Mouse (Mus musculus) liver, embryonic 14.5 days (tissue): ENCODE measurements at regions not wholly inside any gene's neighbourhood (a gene's known extent, or its start where the extent isn't known, plus 50 kb on each side); places are given as distances from the start of the nearest gene placed in this dataset.

ENCODE experiments used
- ATAC-seq: fragments of 200-750 bp; cut with Nextera tagmentation; 2 replicates; pipeline ENCODE4 v1.8.0; 2017; ENCODE audit warnings: moderate number of reproducible peaks, mild to moderate bottlenecking, moderate library complexity; ENCODE audit not compliant: insufficient read depth
- DNase-seq, 3 experiments: peaks; one replicate each; pipeline ENCODE4 v3.0.0-alpha.2; 2012 to 2013; ENCODE audit warnings: low read depth in 3 of 3, low spot score in 3 of 3
- H3K27ac ChIP-seq: fragments of 300-500 bp; sonication (generic); 2 replicates; pipeline ENCODE4 v1.5.1; 2014; ENCODE audit warnings: moderate library complexity, mild to moderate bottlenecking, control low read depth, inconsistent platforms
- H3K27me3 ChIP-seq: fragments of 300-500 bp; sonication (generic); 2 replicates; pipeline ENCODE4 v1.6.1; 2014; ENCODE audit warnings: mild to moderate bottlenecking, low read length, moderate library complexity; ENCODE audit not compliant: control insufficient read depth, insufficient read depth
- H3K36me3 ChIP-seq: fragments of 300-500 bp; sonication (generic); replicated peaks from 2 replicates; pipeline ENCODE4 v1.6.1; 2014; ENCODE audit warnings: low read depth; ENCODE audit not compliant: control insufficient read depth, insufficient read depth
- H3K4me1 ChIP-seq, 2 experiments: fragments of 200-500 bp in 1 of 2; fragments of 300-500 bp in 1 of 2; sonication (generic) in 1 of 2; replicated peaks; 2 replicates each; pipeline ENCODE4 v1.6.1; 2012 to 2014; ENCODE audit warnings: antibody characterized with exemption in 1 of 2, inconsistent platforms in 1 of 2, low read length in 1 of 2; ENCODE audit not compliant: control insufficient read depth in 2 of 2, insufficient read depth in 2 of 2
- H3K4me2 ChIP-seq: fragments of 300-500 bp; sonication (generic); 2 replicates; pipeline ENCODE4 v1.6.1; 2014; ENCODE audit warnings: low read depth, mild to moderate bottlenecking, control low read depth, moderate library complexity
- H3K4me3 ChIP-seq, 2 experiments: fragments of 200-500 bp in 1 of 2; fragments of 300-500 bp in 1 of 2; sonication (generic) in 1 of 2; 2 replicates each; pipeline ENCODE4 v1.5.1; 2012 to 2014; ENCODE audit warnings: low read depth in 2 of 2, low read length in 2 of 2, mild to moderate bottlenecking in 2 of 2, control low read depth in 1 of 2, inconsistent platforms in 1 of 2, moderate library complexity in 1 of 2; ENCODE audit not compliant: insufficient read depth in 1 of 2
- H3K9ac ChIP-seq: fragments of 300-500 bp; sonication (generic); replicated peaks from 2 replicates; pipeline ENCODE4 v1.6.1; 2014; ENCODE audit warnings: mild to moderate bottlenecking, control low read depth, moderate library complexity
- H3K9me3 ChIP-seq: fragments of 300-500 bp; sonication (generic); 2 replicates; pipeline ENCODE4 v1.6.1; 2016; ENCODE audit warnings: low read length, mixed read lengths; ENCODE audit not compliant: control insufficient read depth
- CTCF ChIP-seq: IDR thresholded peaks from 2 replicates; pipeline ENCODE4 v1.5.1; 2016; ENCODE audit warnings: antibody characterized with exemption, low read depth, control low read depth
- EP300 ChIP-seq: IDR thresholded peaks from 2 replicates; pipeline ENCODE4 v1.6.1; 2016; ENCODE audit warnings: antibody characterized with exemption, low read depth
- WGBS: fragments of 180-500 bp; shearing (Covaris S2); extraction: QIAGEN DNeasy Blood & Tissue Kit; methylation state at CpG from one replicate; pipeline ENCODE4 v1.1.7; 2014; ENCODE audit not compliant: insufficient replicate concordance; 5-methylcytosine and 5-hydroxymethylcytosine counted together

DNA sequence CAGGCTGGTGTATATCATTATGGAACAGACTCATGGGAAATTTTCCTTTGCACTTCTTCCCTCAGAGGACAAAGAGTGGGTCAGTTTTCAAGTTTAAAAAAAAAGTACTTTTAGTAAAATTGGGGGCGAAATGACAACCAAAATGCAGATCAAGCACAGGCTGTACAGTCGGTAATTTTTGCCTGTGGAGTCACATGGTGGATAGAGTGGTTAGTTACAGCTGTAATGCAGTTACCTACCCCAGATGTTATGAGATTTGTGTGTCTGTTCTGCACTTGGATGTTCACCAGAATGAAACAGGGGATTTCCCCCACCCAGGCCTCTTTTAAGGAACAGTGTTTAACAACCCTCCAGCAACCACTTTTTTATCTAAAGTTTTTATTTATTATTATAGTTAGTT, 148.3 kb upstream of the Ferd3l start:
- Histone ChIP-seq H3K27me3 (no peaks in the 10 kb centered on the region), H3K4me2 (no peak overlapping the region), H3K27ac (no peak overlapping the region), H3K9me3 (no peaks in the 10 kb centered on the region), H3K4me3 (no peak overlapping the region), H3K36me3 (no peaks in the 10 kb centered on the region), H3K9ac (no peak overlapping the region), H3K4me1 (no peaks in the 10 kb centered on the region)
- DNase-seq = no peak
- TF ChIP-seq EP300 (no peak), CTCF (no peak)
- 58% methylated on average over 2 of the region's 2 CpGs for WGBS
- no peak for ATAC-seq

DNA sequence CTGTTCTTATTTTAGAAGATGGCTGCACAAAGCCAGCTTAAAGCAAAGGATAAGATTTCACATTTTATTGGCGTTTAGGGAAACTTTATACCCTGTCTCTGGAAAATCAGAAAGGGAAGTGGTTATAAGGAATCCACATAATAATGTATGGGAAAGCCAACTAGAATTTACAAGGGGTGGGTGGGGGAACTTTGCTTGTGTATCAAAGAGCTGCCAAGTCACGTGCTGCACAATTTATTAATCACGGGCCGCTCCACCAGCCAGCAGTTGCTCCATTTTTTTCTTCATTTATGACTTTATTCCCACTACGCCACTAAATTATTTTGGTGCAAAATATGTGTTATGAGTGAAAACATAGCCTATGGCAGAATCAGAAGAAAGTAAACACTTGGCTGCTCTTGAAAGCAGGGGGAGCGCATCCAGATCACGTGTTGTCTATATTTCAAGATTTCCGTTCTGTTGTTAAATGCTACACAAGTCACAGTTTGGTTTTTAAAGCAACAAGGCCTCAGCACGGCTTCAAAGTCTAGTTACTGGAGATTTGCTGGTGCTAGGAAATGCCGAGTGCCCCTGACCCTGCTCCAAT, 123.9 kb upstream of the Ferd3l start:
- ATAC-seq (no peak), DNase-seq (no peak)
- no peaks in the 10 kb centered on the region for H3K27me3 ChIP-seq
- no peak overlapping the region for H3K4me2 ChIP-seq
- H3K4me3 ChIP-seq = no peak overlapping the region
- no peak overlapping the region for H3K9ac ChIP-seq
- no peak for TF ChIP-seq CTCF
- TF ChIP-seq EP300 = no peak
- no peaks in the 10 kb centered on the region for H3K9me3 ChIP-seq
- no peak overlapping the region for H3K27ac ChIP-seq
- H3K4me1 ChIP-seq = no peaks in the 10 kb centered on the region
- 64% methylated on average over 10 of the region's 10 CpGs for whole genome bisulfite sequencing
- H3K36me3 ChIP-seq = no peaks in the 10 kb centered on the region

DNA sequence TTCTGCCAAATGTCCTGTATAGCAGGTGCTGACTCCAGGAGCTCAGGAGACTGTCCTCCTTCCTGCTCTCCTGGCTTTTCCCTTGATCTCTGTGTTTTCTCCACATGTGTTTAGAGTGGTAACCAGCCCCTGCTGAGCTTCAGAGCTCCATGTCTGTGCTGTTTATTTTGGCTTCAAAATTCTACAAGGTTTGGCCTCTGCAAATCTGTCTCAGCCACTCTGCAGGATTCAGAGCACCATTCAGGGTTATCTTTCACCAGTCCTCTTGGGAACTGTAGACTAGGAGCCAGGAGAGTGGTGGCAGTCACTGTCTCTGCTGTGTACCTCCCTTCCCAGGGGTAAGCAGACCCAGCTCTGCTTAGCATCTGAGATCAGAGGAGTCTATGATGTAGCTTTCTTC, 102.7 kb upstream of the Ferd3l start:
- H3K27me3 ChIP-seq = no peaks in the 10 kb centered on the region
- no peak overlapping the region for H3K27ac ChIP-seq
- H3K36me3 ChIP-seq = no peaks in the 10 kb centered on the region
- TF ChIP-seq CTCF (no peak), EP300 (no peak)
- H3K4me2 ChIP-seq = no peak overlapping the region
- no peak for ATAC-seq
- H3K4me3 ChIP-seq = no peak overlapping the region
- DNase-seq = no peak
- no peak overlapping the region for H3K9ac ChIP-seq
- H3K9me3 ChIP-seq = no peaks in the 10 kb centered on the region
- H3K4me1 ChIP-seq = no peaks in the 10 kb centered on the region

DNA sequence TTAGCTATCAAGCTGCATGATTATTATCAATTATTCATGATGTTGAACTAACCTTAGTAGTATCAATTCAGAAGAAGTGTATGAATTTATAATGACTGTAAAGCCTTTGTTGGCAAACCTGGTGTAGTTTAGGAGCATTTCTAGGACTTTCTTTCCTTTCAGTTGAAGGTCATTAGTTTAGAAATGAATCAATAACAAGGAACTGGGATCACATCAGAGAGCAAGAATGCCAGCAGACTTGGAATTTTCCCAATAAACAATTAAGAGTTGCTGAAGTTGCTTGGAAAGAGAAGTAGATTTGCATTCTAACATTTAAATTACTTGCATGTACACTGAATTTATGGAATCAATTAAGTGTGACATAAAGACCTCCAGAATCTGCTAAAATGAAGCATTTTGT, 79.1 kb upstream of the Ferd3l start:
- ATAC-seq = no peak
- no peaks in the 10 kb centered on the region for H3K27me3 ChIP-seq
- H3K4me3 ChIP-seq = no peak overlapping the region
- no peaks in the 10 kb centered on the region for H3K36me3 ChIP-seq
- TF ChIP-seq EP300 = no peak
- TF ChIP-seq CTCF = no peak
- H3K27ac ChIP-seq = no peak overlapping the region
- no peaks in the 10 kb centered on the region for H3K4me1 ChIP-seq
- no peaks in the 10 kb centered on the region for H3K9me3 ChIP-seq
- H3K4me2 ChIP-seq = no peak overlapping the region
- H3K9ac ChIP-seq = no peak overlapping the region
- DNase-seq = no peak

DNA sequence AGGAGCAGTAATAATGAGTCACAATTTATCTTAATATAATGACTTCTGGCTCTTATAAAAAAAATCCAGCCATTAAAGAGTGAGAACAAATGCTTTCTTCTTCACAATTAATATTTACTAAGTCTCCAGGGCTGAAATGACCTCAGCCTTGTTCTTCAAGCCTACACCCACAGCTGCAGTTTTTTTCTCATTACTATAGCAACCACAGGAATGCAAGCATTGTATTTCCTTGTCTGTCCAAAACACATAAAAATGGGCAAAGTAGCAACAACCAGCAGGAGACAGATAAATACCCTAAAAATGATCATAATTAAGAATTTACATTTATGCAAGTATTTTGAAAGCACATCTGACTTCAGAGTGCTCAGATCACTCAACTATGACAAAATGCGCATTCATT, 76.5 kb upstream of the Ferd3l start:
- no peak overlapping the region for H3K4me2 ChIP-seq
- H3K27me3 ChIP-seq = no peaks in the 10 kb centered on the region
- no peak for ATAC-seq

More for the DNA sequence above, 76.5 kb upstream of the Ferd3l start:
- H3K4me1 ChIP-seq = no peaks in the 10 kb centered on the region
- no peak for TF ChIP-seq EP300
- no peak for TF ChIP-seq CTCF
- 55% methylated on average over 1 of the region's 1 CpGs for WGBS
- no peak overlapping the region for H3K27ac ChIP-seq
- H3K9me3 ChIP-seq = no peaks in the 10 kb centered on the region
- no peak for DNase-seq
- H3K4me3 ChIP-seq = no peak overlapping the region
- no peak overlapping the region for H3K9ac ChIP-seq
- H3K36me3 ChIP-seq = no peaks in the 10 kb centered on the region
